Mouse (Mus musculus): ENCODE measurements at regions not wholly inside any gene's neighbourhood (a gene's known extent, or its start where the extent isn't known, plus 50 kb on each side); places are given as distances from the start of the nearest gene placed in this dataset.

DNA sequence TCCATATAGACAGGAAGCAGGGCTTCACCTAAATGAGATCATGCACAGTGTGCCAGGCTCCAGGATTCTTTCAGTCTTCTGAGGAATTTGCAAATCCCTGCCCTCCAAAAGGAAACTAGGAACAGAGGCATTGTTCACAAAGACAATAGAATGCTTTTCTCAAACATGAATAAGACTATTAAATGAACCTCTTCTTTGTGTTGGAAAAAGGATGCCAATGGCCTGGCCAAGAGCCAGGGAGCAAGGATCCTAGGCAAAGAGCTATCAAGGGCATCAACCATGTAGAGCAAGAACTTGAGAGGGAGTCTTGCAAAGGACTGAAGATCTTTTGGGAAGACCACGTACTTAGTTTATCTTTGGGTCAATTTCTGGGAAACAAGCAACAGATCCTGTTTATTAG lies 415.4 kb downstream of the Mtx2 start:
- ATAC-seq: no peak
- H3K9ac ChIP-seq (ENCODE audit: low read depth, low read length): no peak overlapping the region
- no peaks in the 10 kb centered on the region for H3K36me3 ChIP-seq (ENCODE audit: control insufficient read depth, insufficient read depth)
- TF ChIP-seq CTCF (IDR thresholded peaks at IDR 0.05; ENCODE audit: low read depth): no peak
- no peaks in the 10 kb centered on the region for H3K27me3 ChIP-seq (replicated peaks; ENCODE audit: control insufficient read depth, insufficient read depth, low read length)
- WGBS: 79% methylated on average over 1 of the region's 1 CpGs
- no peaks in the 10 kb centered on the region for H3K9me3 ChIP-seq (ENCODE audit: control insufficient read depth)
- H3K4me3 ChIP-seq (ENCODE audit: low read depth, low read length): no peak overlapping the region
- H3K4me2 ChIP-seq (replicated peaks; ENCODE audit: low read depth): no peak overlapping the region
- H3K4me1 ChIP-seq (replicated peaks; ENCODE audit: control insufficient read depth, insufficient read depth, low read length): no peaks in the 10 kb centered on the region
- H3K27ac ChIP-seq (ENCODE audit: low read depth, low read length): no peak overlapping the region

DNA sequence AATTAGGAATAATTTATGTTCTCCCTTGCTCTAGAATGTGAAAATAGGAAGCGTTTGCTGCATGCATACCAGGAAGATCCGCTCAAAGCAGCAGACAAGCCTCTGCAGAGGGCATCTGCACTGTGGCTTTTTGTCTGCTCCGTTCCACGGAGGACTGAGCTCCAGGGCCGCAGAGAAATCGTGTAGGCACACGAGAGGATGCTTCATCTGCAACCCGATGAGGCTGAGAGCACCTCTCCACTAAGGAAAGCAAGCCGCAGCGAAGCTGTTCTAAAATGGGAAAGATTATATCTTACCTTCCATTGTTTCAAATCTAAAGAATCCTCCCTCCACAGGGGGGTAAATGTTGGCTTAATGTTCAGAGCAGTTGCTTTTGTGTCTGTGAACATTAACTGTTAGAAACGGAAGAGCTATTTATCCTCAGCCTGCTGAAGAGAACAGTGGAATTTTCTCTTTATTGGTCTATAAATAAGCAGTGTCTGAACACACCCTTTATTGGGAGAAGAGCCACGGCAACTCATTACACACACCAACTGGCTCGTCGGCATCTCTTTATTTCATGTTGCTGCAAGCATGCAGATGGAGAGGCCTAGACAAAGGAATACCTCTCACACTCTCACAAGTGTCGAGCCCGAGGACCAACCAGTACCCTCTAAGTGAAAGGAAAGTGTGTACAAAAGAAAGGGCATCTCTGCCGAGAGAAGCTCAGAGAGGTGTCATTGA lies 414.6 kb upstream of the Hnrnpa3 start:
- Histone ChIP-seq H3K36me3 (ENCODE audit: control insufficient read depth, insufficient read depth) (no peaks in the 10 kb centered on the region), H3K4me2 (replicated peaks; ENCODE audit: low read depth) (no peak overlapping the region), H3K27me3 (replicated peaks; ENCODE audit: control insufficient read depth, insufficient read depth, low read length) (no peaks in the 10 kb centered on the region), H3K9me3 (ENCODE audit: control insufficient read depth) (no peaks in the 10 kb centered on the region), H3K9ac (ENCODE audit: low read depth, low read length) (no peak overlapping the region), H3K27ac (ENCODE audit: low read depth, low read length) (no peak overlapping the region), H3K4me1 (replicated peaks; ENCODE audit: control insufficient read depth, insufficient read depth, low read length) (no peaks in the 10 kb centered on the region), H3K4me3 (ENCODE audit: low read depth, low read length) (no peak overlapping the region)
- no peak for TF ChIP-seq CTCF (IDR thresholded peaks at IDR 0.05; ENCODE audit: low read depth)
- 50% methylated on average over 17 of the region's 17 CpGs for WGBS
- no peak for ATAC-seq

DNA sequence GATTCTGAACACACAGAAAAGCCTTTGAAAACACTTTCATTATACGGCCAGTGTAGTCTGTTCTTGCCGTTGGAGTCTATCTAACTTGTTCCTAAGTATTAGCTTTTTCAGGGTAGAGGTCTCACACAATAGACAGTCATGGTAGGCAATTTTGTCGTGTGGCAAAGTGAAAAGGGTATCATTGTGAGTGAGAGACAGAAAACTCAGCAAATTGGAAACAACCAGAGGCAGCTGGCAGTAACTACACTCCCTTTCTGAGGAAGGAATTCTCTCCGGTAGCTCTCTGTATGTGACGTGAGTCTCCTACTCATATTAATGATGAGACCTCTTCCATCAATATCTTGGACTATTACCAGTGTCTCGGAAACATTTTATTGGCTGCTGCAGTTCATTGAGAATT lies 413.8 kb upstream of the Hnrnpa3 start:
- H3K27ac ChIP-seq (ENCODE audit: low read depth, low read length): no peak overlapping the region
- H3K9ac ChIP-seq (ENCODE audit: low read depth, low read length): no peak overlapping the region
- H3K4me1 ChIP-seq (replicated peaks; ENCODE audit: control insufficient read depth, insufficient read depth, low read length): no peaks in the 10 kb centered on the region
- H3K9me3 ChIP-seq (ENCODE audit: control insufficient read depth): no peaks in the 10 kb centered on the region
- H3K4me2 ChIP-seq (replicated peaks; ENCODE audit: low read depth): no peak overlapping the region
- 86% methylated on average over 6 of the region's 6 CpGs for WGBS
- no peak for ATAC-seq
- TF ChIP-seq CTCF (IDR thresholded peaks at IDR 0.05; ENCODE audit: low read depth): no peak
- no peak overlapping the region for H3K4me3 ChIP-seq (ENCODE audit: low read depth, low read length)
- no peaks in the 10 kb centered on the region for H3K36me3 ChIP-seq (ENCODE audit: control insufficient read depth, insufficient read depth)
- H3K27me3 ChIP-seq (replicated peaks; ENCODE audit: control insufficient read depth, insufficient read depth, low read length): no peaks in the 10 kb centered on the region

GRCm38 (mm10) chr2:75245662-75246061 lies 413.4 kb upstream of the Hnrnpa3 start:
- no peaks in the 10 kb centered on the region for H3K4me1 ChIP-seq (replicated peaks; ENCODE audit: control insufficient read depth, insufficient read depth, low read length)
- no peak for TF ChIP-seq CTCF (IDR thresholded peaks at IDR 0.05; ENCODE audit: low read depth)
- H3K9me3 ChIP-seq (ENCODE audit: control insufficient read depth): no peaks in the 10 kb centered on the region
- no peak overlapping the region for H3K4me3 ChIP-seq (ENCODE audit: low read depth, low read length)
- no peak overlapping the region for H3K9ac ChIP-seq (ENCODE audit: low read depth, low read length)
- H3K27ac ChIP-seq (ENCODE audit: low read depth, low read length): no peak overlapping the region
- no peak for ATAC-seq
- no peaks in the 10 kb centered on the region for H3K36me3 ChIP-seq (ENCODE audit: control insufficient read depth, insufficient read depth)
- no peaks in the 10 kb centered on the region for H3K27me3 ChIP-seq (replicated peaks; ENCODE audit: control insufficient read depth, insufficient read depth, low read length)
- no peak overlapping the region for H3K4me2 ChIP-seq (replicated peaks; ENCODE audit: low read depth)
- WGBS: 74% methylated on average over 5 of the region's 5 CpGs

DNA sequence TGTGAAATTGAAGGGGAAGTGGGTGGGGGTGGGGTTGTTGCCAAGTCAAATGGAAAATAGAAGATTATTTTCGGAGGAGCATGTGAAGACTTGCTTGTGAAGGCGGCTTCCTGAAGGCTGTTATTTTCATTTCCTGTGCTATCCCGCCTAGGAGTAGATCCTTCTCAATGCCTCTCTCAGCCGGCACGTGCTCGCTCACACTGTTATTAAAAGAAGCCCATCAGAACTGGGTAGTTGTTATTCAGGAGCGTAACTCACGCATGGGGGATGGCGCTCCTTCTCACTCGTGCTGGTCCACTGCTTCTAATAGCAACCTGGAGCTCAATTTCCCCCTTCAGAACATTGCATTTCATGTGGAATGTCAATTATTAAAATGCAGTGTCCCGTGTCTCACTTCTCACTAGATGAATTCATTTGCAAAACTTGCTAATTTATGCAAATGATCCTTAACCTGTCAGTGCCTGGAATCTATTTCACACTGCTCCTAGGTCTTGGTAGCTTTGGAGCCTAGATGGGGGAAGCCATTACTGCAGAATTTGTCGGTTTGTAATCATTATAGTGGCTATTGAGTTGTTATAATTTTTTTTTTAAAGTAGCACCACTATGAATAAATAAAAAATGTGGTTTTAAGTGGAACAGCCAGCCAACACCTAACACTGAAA lies 412.8 kb upstream of the Hnrnpa3 start:
- WGBS: 51% methylated on average over 12 of the region's 12 CpGs
- H3K4me3 ChIP-seq (ENCODE audit: low read depth, low read length): no peak overlapping the region
- no peaks in the 10 kb centered on the region for H3K27me3 ChIP-seq (replicated peaks; ENCODE audit: control insufficient read depth, insufficient read depth, low read length)
- no peak overlapping the region for H3K4me2 ChIP-seq (replicated peaks; ENCODE audit: low read depth)
- H3K27ac ChIP-seq (ENCODE audit: low read depth, low read length): no peak overlapping the region
- ATAC-seq: no peak
- no peaks in the 10 kb centered on the region for H3K36me3 ChIP-seq (ENCODE audit: control insufficient read depth, insufficient read depth)
- no peak for TF ChIP-seq CTCF (IDR thresholded peaks at IDR 0.05; ENCODE audit: low read depth)
- no peaks in the 10 kb centered on the region for H3K9me3 ChIP-seq (ENCODE audit: control insufficient read depth)
- H3K4me1 ChIP-seq (replicated peaks; ENCODE audit: control insufficient read depth, insufficient read depth, low read length): no peaks in the 10 kb centered on the region
- no peak overlapping the region for H3K9ac ChIP-seq (ENCODE audit: low read depth, low read length)

GRCm38 (mm10) chr2:75248251-75248650 lies 410.8 kb upstream of the Hnrnpa3 start:
- H3K36me3 ChIP-seq (ENCODE audit: control insufficient read depth, insufficient read depth): no peaks in the 10 kb centered on the region
- no peaks in the 10 kb centered on the region for H3K27me3 ChIP-seq (replicated peaks; ENCODE audit: control insufficient read depth, insufficient read depth, low read length)
- no peaks in the 10 kb centered on the region for H3K9me3 ChIP-seq (ENCODE audit: control insufficient read depth)
- no peak overlapping the region for H3K4me2 ChIP-seq (replicated peaks; ENCODE audit: low read depth)
- no peak overlapping the region for H3K27ac ChIP-seq (ENCODE audit: low read depth, low read length)
- H3K9ac ChIP-seq (ENCODE audit: low read depth, low read length): no peak overlapping the region
- no peak overlapping the region for H3K4me3 ChIP-seq (ENCODE audit: low read depth, low read length)
- WGBS: 52% methylated on average over 5 of the region's 5 CpGs
- no peak for ATAC-seq
- no peaks in the 10 kb centered on the region for H3K4me1 ChIP-seq (replicated peaks; ENCODE audit: control insufficient read depth, insufficient read depth, low read length)
- TF ChIP-seq CTCF (IDR thresholded peaks at IDR 0.05; ENCODE audit: low read depth): no peak

Data from intestine, postnatal 0 days (tissue).